Mouse (Mus musculus) heart, postnatal 36 days (tissue): ENCODE results near the gene 1700001O22Rik. TPM values are rescaled to one million over a fixed set of nuclear protein-coding genes. Genes with fewer than 3 reads are reported as not detected.
A peak's percentile ranks its signal among the peaks of the same experiment; 100 is the strongest.

Experiments used
- DNase-seq, 2 experiments: peaks; one replicate each; pipeline ENCODE4 v3.0.0; 2021 to 2022
- intact Hi-C: fragments of 180-260 bp; cut with DNase I; formaldehyde crosslinking; loops from one replicate; pipeline ENCODE4 v1.15.1; 2025
- total RNA-seq, 2 experiments: library from RNA; stranded (reverse); gene quantifications; 2 replicates each; pipeline ENCODE4 v1.2.3; 2021

The 1700001O22Rik gene
- total RNA-seq, 2 experiments from 2014 or later = 0.67 to 0.76 TPM

- intact Hi-C loops = no loop called here
- DNase-seq = peak; percentile 72 to 75
Measured at GRCm38 (mm10) chr2:30783346-30783745, 20.1 kb downstream of the 1700001O22Rik start.

DNA sequence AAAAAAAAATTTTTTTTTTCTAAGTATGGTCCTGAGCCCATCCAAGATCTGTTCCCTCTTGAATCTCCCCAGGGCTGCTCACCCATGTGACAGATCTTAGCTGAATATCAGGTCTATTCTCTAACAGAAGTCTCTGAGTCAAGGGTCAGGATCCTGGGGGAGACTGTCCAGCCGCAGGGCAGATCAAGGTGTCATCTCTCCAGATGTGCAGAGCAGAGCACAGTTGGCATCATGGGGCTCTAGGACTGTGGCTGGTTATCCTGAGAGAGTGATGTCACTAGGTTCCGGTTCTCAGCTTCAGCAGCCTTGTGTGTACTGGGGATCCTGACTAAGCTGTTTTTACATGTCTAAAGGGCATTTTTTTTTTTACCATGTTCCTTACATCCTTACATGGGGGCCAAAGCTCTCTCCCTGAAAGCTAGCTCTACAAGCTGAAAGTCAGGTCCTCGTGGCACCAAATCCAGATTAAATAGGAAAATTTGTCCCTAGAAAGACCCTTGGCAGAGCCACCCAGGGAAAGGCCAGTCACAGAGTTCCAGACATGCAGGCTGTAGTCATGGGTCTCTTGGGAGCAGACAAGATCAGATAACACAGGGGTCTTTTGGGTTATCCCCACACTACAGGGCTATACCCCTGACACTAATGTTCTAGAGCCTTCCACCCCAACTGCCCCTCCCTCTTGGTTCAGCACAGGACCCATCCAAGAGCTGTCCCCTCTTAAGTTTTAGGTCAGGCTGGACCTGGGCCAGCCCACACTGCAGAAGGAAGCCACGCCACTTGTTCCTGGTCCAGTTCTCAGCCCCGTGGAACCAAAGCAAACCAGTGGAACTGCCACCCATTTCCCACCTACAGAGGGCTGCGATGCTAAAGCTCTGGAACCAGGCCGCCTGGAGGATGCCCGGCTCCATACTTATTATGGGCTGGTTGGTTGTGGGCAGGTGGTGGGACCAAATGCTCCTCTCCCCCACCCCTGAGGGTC is 20.9 kb downstream of the 1700001O22Rik start:
- intact Hi-C loops = no loop called here
- peak in 1 of 2 experiments; percentile 24 for DNase-seq

GRCm38 (mm10) chr2:30779241-30779640 is 24.2 kb downstream of the 1700001O22Rik start:
- intact Hi-C loops = no loop called here
- DNase-seq = no peak

GRCm38 (mm10) chr2:30778235-30778634 is 25.2 kb downstream of the 1700001O22Rik start:
- no peak for DNase-seq

GRCm38 (mm10) chr2:30777266-30777665 is 26.2 kb downstream of the 1700001O22Rik start:
- intact Hi-C loops = no loop called here
- no peak for DNase-seq

More at GRCm38 (mm10) chr2:30778235-30778634, 25.2 kb downstream of the 1700001O22Rik start:
- intact Hi-C loops = no loop called here

DNA sequence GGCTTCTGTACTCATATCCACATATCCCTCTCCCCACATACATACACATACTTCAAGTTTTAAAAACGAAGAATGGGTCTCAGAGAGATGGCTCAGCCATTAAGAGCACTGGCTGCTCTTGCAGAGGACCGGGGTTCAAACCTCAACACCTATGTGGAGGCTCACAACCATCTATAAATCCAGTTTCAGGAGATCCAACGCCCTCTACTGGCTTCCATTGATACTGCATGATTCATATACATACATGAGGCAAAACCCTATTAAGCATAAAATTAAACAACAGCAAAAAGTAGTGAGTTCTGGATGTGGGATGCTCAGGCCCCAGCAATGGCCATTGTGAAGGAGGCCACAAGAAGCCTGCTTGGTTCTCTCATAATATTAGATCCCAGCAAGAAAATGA is 27.5 kb downstream of the 1700001O22Rik start:
- intact Hi-C loops = no loop called here
- no peak for DNase-seq

DNA sequence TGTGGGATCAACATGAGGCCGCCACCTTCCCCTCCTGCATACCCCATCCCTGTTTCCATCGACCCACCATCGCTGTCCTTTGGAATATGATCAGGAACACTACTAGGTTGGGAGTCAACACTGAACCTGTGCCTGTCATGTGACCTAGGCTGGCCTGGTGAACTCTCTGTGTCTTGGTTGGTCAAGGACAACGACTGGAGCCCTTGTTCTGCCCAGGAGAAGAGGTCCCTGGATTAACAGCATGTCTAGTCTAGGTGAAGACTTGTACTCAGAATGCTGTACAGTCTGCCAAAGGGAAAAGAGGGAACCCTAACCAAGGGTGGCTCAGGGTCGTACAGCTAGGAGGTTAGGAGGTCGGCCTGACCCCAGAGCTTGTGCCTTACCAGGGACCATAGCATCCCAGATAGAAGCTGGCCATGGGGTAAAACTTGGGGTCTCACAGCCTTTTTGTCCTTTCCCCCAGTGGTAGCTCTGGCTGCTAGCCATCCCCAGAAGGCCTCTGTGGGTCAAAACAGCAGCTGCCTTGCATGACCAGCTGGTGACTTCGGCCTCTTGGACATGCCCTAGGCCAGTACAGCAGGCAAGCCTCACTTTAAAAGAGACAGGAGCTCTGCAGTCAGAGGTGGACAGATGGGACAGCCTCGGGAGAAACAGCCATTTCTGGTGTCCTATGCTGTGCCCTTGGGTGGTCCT is 30.0 kb downstream of the 1700001O22Rik start:
- intact Hi-C loops = loop anchor here (2.0 kb wide), 1 partner anchor 55 kb away; no protein-coding TSS in a partner anchor
- no peak for DNase-seq

GRCm38 (mm10) chr2:30772581-30773312 is 30.7 kb downstream of the 1700001O22Rik start:
- peak; percentile 46 to 59 for DNase-seq
- intact Hi-C loops = loop anchor here (2.0 kb wide), 1 partner anchor 54 kb away; no protein-coding TSS in a partner anchor

DNA sequence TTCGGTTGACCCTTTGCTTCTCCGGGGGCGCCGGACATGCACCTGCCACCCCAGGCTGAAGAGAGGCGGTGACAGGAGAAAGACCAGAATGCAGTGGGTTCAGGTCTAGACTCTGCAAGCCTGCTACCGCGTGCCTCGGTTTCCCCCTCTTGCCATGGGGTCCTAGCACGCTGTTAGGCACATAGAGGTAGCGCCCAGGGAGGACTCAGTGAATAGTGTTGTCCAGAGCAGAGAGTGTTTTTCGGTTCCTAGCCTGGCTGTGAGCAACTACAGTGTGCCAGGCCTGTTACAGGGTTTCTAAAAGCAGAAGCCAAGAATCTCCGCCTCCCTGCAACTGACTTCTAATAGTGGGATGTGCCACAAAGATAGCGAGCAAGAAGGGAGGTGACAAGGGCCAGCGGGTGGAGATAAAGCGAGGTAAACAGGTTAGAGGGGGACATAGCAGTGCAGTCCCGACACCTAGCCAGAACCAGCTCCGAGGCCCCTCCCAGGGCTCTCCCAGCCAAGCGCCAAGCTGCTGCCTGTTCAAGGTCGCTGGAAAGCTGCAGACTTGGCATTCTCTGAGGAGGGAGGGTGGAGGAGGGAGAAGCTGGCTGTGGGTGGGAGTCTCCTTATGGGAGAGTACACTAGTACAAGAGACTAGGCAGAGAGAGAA is 31.5 kb downstream of the 1700001O22Rik start:
- intact Hi-C loops = loop anchor here (2.0 kb wide), 1 partner anchor 53 kb away; no protein-coding TSS in a partner anchor
- peak; percentile 73 to 86 for DNase-seq

- DNase-seq = peak in 1 of 2 experiments; percentile 24
- intact Hi-C loops = no loop called here
Measured at GRCm38 (mm10) chr2:30771368-30771805, 32.1 kb downstream of the 1700001O22Rik start.

DNA sequence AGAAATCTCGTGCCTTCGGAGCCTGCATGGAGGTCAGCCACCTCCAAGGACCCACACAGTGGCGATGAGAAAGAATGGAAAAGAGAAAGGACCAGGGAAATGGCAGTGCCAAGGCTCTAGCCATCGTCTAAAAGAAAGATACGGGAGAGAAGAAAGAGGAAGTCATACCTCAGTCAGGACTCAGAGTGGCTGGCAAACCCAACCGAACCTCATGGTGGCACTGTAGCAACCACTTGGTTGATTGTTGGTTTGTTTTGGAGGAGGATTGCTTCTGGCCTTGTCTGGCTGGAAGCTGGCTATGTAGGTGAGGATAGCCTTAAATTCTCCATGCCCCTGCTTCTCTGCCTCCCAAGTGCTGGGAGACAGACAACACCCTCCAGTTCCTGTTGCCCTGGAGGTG is 34.3 kb downstream of the 1700001O22Rik start:
- intact Hi-C loops = no loop called here
- DNase-seq = no peak

GRCm38 (mm10) chr2:30768529-30768928 is 34.9 kb downstream of the 1700001O22Rik start:
- DNase-seq = no peak
- intact Hi-C loops = no loop called here

- DNase-seq = no peak
- intact Hi-C loops = no loop called here
Measured at GRCm38 (mm10) chr2:30767626-30768240, 35.7 kb downstream of the 1700001O22Rik start.

- intact Hi-C loops = no loop called here
- no peak for DNase-seq
Measured at GRCm38 (mm10) chr2:30766446-30766845, 37.0 kb downstream of the 1700001O22Rik start.

- intact Hi-C loops = no loop called here
Measured at GRCm38 (mm10) chr2:30760706-30761105, 42.8 kb downstream of the 1700001O22Rik start.

GRCm38 (mm10) chr2:30759858-30760547 is 43.5 kb downstream of the 1700001O22Rik start:
- intact Hi-C loops = loop anchor here (5.0 kb wide), 1 partner anchor 38 kb away; no protein-coding TSS in a partner anchor
- DNase-seq = no peak

More at GRCm38 (mm10) chr2:30760706-30761105, 42.8 kb downstream of the 1700001O22Rik start:
- DNase-seq = no peak

GRCm38 (mm10) chr2:30759442-30759841 is 44.0 kb downstream of the 1700001O22Rik start:
- DNase-seq = no peak
- intact Hi-C loops = loop anchor here (5.0 kb wide), 1 partner anchor 37 kb away; no protein-coding TSS in a partner anchor

- DNase-seq = no peak
- intact Hi-C loops = loop anchor here (5.0 kb wide), 1 partner anchor 37 kb away; no protein-coding TSS in a partner anchor
Measured at GRCm38 (mm10) chr2:30759088-30759374, 44.4 kb downstream of the 1700001O22Rik start.
